Mouse (Mus musculus) bone marrow macrophage, adult 2 months (primary cell): Measurements from ENCODE around the gene Me3.

Source experiments
- CTCF ChIP-seq: IDR thresholded peaks from 2 replicates; pipeline ENCODE4 v1.5.1; 2012; ENCODE audit warnings: low read depth, mild to moderate bottlenecking, low read length, moderate library complexity
- POLR2A ChIP-seq: IDR thresholded peaks from 2 replicates; pipeline ENCODE4 v1.6.1; 2012; ENCODE audit warnings: mild to moderate bottlenecking, low read depth, low read length, borderline replicate concordance

GRCm38 (mm10) chr7:89680891-89681290 lies 48.7 kb downstream of the Me3 start:
- no peak for TF ChIP-seq CTCF
- TF ChIP-seq POLR2A = no peak
